Mouse (Mus musculus) MEL (cell line): ENCODE results near the gene Cdan1. TPM values are rescaled to one million over a fixed set of nuclear protein-coding genes. Genes with fewer than 3 reads are reported as not detected.

ENCODE experiments used
- DNase-seq: peaks from one replicate; pipeline ENCODE4 v3.0.0; 2011; ENCODE audit warnings: low read depth, low spot score
- H3K27ac ChIP-seq: 2 replicates; pipeline ENCODE4 v1.5.1; 2012; ENCODE audit warnings: low read depth, mild to moderate bottlenecking, control low read depth, low read length, moderate library complexity; ENCODE audit not compliant: control insufficient read depth
- H3K27me3 ChIP-seq, 2 experiments: fragments of 150-350 bp in 1 of 2; sonication (generic) in 1 of 2; 2 replicates each; pipeline ENCODE4 v1.6.1; 2012; ENCODE audit warnings: low read length in 2 of 2, mild to moderate bottlenecking in 2 of 2, improper control_type of control experiment in 1 of 2, moderate library complexity in 1 of 2; ENCODE audit not compliant: insufficient read depth in 2 of 2, control insufficient read depth in 1 of 2
- H3K36me3 ChIP-seq, 2 experiments: 2 replicates each; pipeline ENCODE4 v1.6.1; 2012 to 2014; ENCODE audit warnings: low read length in 2 of 2, improper control_type of control experiment in 1 of 2, inconsistent platforms in 1 of 2, mild to moderate bottlenecking in 1 of 2; ENCODE audit not compliant: insufficient read depth in 2 of 2, control insufficient read depth in 1 of 2
- H3K4me1 ChIP-seq, 2 experiments: fragments of 150-350 bp in 1 of 2; sonication (generic) in 1 of 2; 2 replicates each; pipeline ENCODE4 v1.6.1; 2012; ENCODE audit warnings: low read length in 2 of 2, improper control_type of control experiment in 1 of 2, mild to moderate bottlenecking in 1 of 2; ENCODE audit not compliant: insufficient read depth in 2 of 2, control insufficient read depth in 1 of 2
- H3K4me3 ChIP-seq, 2 experiments: fragments of 150-350 bp in 1 of 2; sonication (generic) in 1 of 2; 2 replicates each; pipeline ENCODE4 v1.5.1; 2012; ENCODE audit warnings: low read depth in 2 of 2, low read length in 2 of 2, mild to moderate bottlenecking in 2 of 2, moderate library complexity in 2 of 2, control low read depth in 1 of 2, improper control_type of control experiment in 1 of 2; ENCODE audit not compliant: control insufficient read depth in 1 of 2, insufficient read depth in 1 of 2
- H3K79me2 ChIP-seq: 2 replicates; pipeline ENCODE4 v1.6.1; 2012; ENCODE audit warnings: mild to moderate bottlenecking, low read length, moderate library complexity; ENCODE audit not compliant: control insufficient read depth, poor library complexity, insufficient read depth
- H3K9ac ChIP-seq: 2 replicates; pipeline ENCODE4 v1.6.1; 2012; ENCODE audit warnings: low read depth, mild to moderate bottlenecking, control low read depth, low read length, moderate library complexity; ENCODE audit not compliant: control insufficient read depth, poor library complexity, severe bottlenecking
- H3K9me3 ChIP-seq: fragments of 150-350 bp; sonication (generic); replicated peaks from 2 replicates; pipeline ENCODE4 v1.6.1; 2012; ENCODE audit warnings: mild to moderate bottlenecking, low read length, improper control_type of control experiment, moderate library complexity; ENCODE audit not compliant: insufficient read depth
- CHD1 ChIP-seq: IDR thresholded peaks from 2 replicates; pipeline ENCODE4 v1.6.1; 2012; ENCODE audit warnings: low read depth, mild to moderate bottlenecking, inconsistent platforms, low read length, improper control_type of control experiment
- E2F4 ChIP-seq: IDR thresholded peaks from 2 replicates; pipeline ENCODE4 v1.6.1; 2011; ENCODE audit warnings: low read depth, low read length, improper control_type of control experiment, borderline replicate concordance
- ELF1 ChIP-seq: IDR thresholded peaks from 2 replicates; pipeline ENCODE4 v1.6.1; 2014; ENCODE audit warnings: low read depth, mild to moderate bottlenecking, inconsistent platforms, low read length, improper control_type of control experiment, moderate library complexity
- EP300 ChIP-seq, 2 experiments: IDR thresholded peaks; 2 replicates each; pipeline ENCODE4 v1.6.1; 2011; ENCODE audit warnings: improper control_type of control experiment in 2 of 2, low read length in 2 of 2, low read depth in 1 of 2, mild to moderate bottlenecking in 1 of 2
- ETS1 ChIP-seq: IDR thresholded peaks from 2 replicates; pipeline ENCODE4 v1.6.1; 2012; ENCODE audit warnings: low read depth, mild to moderate bottlenecking, inconsistent platforms, low read length, improper control_type of control experiment, moderate library complexity
- GABPA ChIP-seq: IDR thresholded peaks from 2 replicates; pipeline ENCODE4 v1.6.1; 2012; ENCODE audit warnings: low read depth, mild to moderate bottlenecking, inconsistent platforms, low read length, improper control_type of control experiment, moderate library complexity
- GATA1 ChIP-seq: IDR thresholded peaks from 2 replicates; pipeline ENCODE4 v1.6.1; 2011; ENCODE audit warnings: low read depth, low read length, improper control_type of control experiment
- MEF2A ChIP-seq: IDR thresholded peaks from 2 replicates; pipeline ENCODE4 v1.6.1; 2014; ENCODE audit warnings: low read depth, mild to moderate bottlenecking, inconsistent platforms, low read length, improper control_type of control experiment; ENCODE audit not compliant: poor library complexity, insufficient replicate concordance, severe bottlenecking; ENCODE audit errors: extremely low read depth
- MXI1 ChIP-seq: IDR thresholded peaks from 2 replicates; pipeline ENCODE4 v1.6.1; 2011; ENCODE audit warnings: mild to moderate bottlenecking, low read depth, low read length, improper control_type of control experiment
- MYB ChIP-seq: IDR thresholded peaks from 2 replicates; pipeline ENCODE4 v1.6.1; 2011; ENCODE audit warnings: mild to moderate bottlenecking, low read depth, low read length, improper control_type of control experiment
- NELFE ChIP-seq: IDR thresholded peaks from 2 replicates; pipeline ENCODE4 v1.6.1; 2011; ENCODE audit warnings: low read depth, low read length, improper control_type of control experiment
- POLR2A ChIP-seq, 2 experiments: IDR thresholded peaks; 2 replicates each; pipeline ENCODE4 v1.6.1; 2011 to 2012; ENCODE audit warnings: low read length in 2 of 2, mild to moderate bottlenecking in 2 of 2, control low read depth in 1 of 2, improper control_type of control experiment in 1 of 2, low read depth in 1 of 2, moderate library complexity in 1 of 2; ENCODE audit not compliant: control insufficient read depth in 1 of 2, insufficient read depth in 1 of 2, poor library complexity in 1 of 2
- POLR2AphosphoS2 ChIP-seq: IDR thresholded peaks from 2 replicates; pipeline ENCODE4 v1.6.1; 2011; ENCODE audit warnings: low read length, improper control_type of control experiment
- RAD21 ChIP-seq: IDR thresholded peaks from 2 replicates; pipeline ENCODE4 v1.6.1; 2011; ENCODE audit warnings: mild to moderate bottlenecking, low read depth, low read length, improper control_type of control experiment
- SIN3A ChIP-seq: IDR thresholded peaks from 2 replicates; pipeline ENCODE4 v1.6.1; 2012; ENCODE audit warnings: low read length, improper control_type of control experiment, inconsistent platforms
- SMC3 ChIP-seq: IDR thresholded peaks from 2 replicates; pipeline ENCODE4 v1.6.1; 2011; ENCODE audit warnings: low read depth, low read length, improper control_type of control experiment
- UBTF ChIP-seq: IDR thresholded peaks from 2 replicates; pipeline ENCODE4 v1.6.1; 2012; ENCODE audit warnings: low read depth, mild to moderate bottlenecking, inconsistent platforms, low read length, improper control_type of control experiment, moderate library complexity, borderline replicate concordance; ENCODE audit not compliant: insufficient read depth
- ZMIZ1 ChIP-seq: IDR thresholded peaks from 2 replicates; pipeline ENCODE4 v1.6.1; 2012; ENCODE audit warnings: low read depth, mild to moderate bottlenecking, inconsistent platforms, low read length, improper control_type of control experiment, moderate library complexity
- ZNF384 ChIP-seq: IDR thresholded peaks from 2 replicates; pipeline ENCODE4 v1.6.1; 2012; ENCODE audit warnings: low read depth, mild to moderate bottlenecking, inconsistent platforms, low read length, improper control_type of control experiment
- polyA plus RNA-seq, 2 experiments: library from polyadenylated mRNA; stranded (reverse) in 1 of 2; unstranded in 1 of 2; fragments of >175 nt in 1 of 2; fragments of >200 nt in 1 of 2; gene quantifications; 2 replicates each; pipeline versions ENCODE4 v1.2.1 to v1.2.4; 2012; ENCODE audit warnings: low replicate concordance in 2 of 2, low read depth in 1 of 2; ENCODE audit not compliant: insufficient read length in 2 of 2, insufficient read depth in 1 of 2, missing spikeins in 1 of 2
- total RNA-seq: library from RNA; depleted of rRNA; stranded (reverse); fragments of 300-350 nt; gene quantifications from 2 replicates; pipeline ENCODE4 v1.2.3, GENCODE M21; 2012

Gene Cdan1
- total and polyA plus RNA-seq, 3 experiments: 10.9 to 27.6 TPM; not detected in 1

- no peaks in the 10 kb centered on the region for H3K4me1 ChIP-seq
- H3K9ac ChIP-seq: no peak overlapping the region
These were observed 10.8 kb upstream of the Cdan1 start for GRCm38 (mm10) chr2:120860699-120861098.

GRCm38 (mm10) chr2:120858131-120858530 lies 8.2 kb upstream of the Cdan1 start:
- H3K9ac ChIP-seq: no peak overlapping the region
- no peaks in the 10 kb centered on the region for H3K9me3 ChIP-seq
- no peak for DNase-seq
- no peaks in the 10 kb centered on the region for H3K27me3 ChIP-seq
- no peak overlapping the region for H3K27ac ChIP-seq
- TF ChIP-seq POLR2AphosphoS2 (peak; percentile 36; the same call in 1 of the 2 replicates), ZNF384 (no peak), NELFE (no peak)
- H3K4me3 ChIP-seq: no peak overlapping the region
- H3K4me1 ChIP-seq: no peaks in the 10 kb centered on the region
- no peaks in the 10 kb centered on the region for H3K79me2 ChIP-seq
- H3K36me3 ChIP-seq: peaks cover 0 to 4% of the 10 kb centered on the region in 2 experiments; a peak in 2 of 4 replicates

More at GRCm38 (mm10) chr2:120860699-120861098, 10.8 kb upstream of the Cdan1 start:
- TF ChIP-seq E2F4 (no peak), SMC3 (no peak), GABPA (no peak), UBTF (no peak), ETS1 (no peak), RAD21 (no peak), MEF2A (no peak), GATA1 (no peak), NELFE (no peak), MYB (no peak), POLR2A (IDR thresholded peaks at IDR 0.05; ENCODE audit: control insufficient read depth in 1 of 2, insufficient read depth in 1 of 2, low read depth in 1 of 2, low read length in 2 of 2, poor library complexity in 1 of 2) (no peak), MXI1 (no peak), SIN3A (no peak), ZMIZ1 (no peak), CHD1 (no peak), EP300 (IDR thresholded peaks at IDR 0.05; ENCODE audit: low read depth in 1 of 2, low read length in 2 of 2) (no peak), ELF1 (no peak)
- peaks cover 0 to 4% of the 10 kb centered on the region in 2 experiments; a peak in 2 of 4 replicates for H3K36me3 ChIP-seq
- no peak for DNase-seq
- no peaks in the 10 kb centered on the region for H3K79me2 ChIP-seq
- H3K9me3 ChIP-seq: no peaks in the 10 kb centered on the region
- H3K27me3 ChIP-seq: no peaks in the 10 kb centered on the region
- H3K4me3 ChIP-seq: no peak overlapping the region
- H3K27ac ChIP-seq: no peak overlapping the region
